Mouse (Mus musculus) lung, adult 2 months (tissue): ENCODE measurements at regions not wholly inside any gene's neighbourhood (a gene's known extent, or its start where the extent isn't known, plus 50 kb on each side); places are given as distances from the start of the nearest gene placed in this dataset.

ENCODE experiments used
- DNase-seq: peaks from one replicate; pipeline ENCODE4 v3.0.0; 2022
- H3K4me1 ChIP-seq: fragments of 200-500 bp; 2 replicates; pipeline ENCODE4 v1.6.1; 2011; ENCODE audit warnings: low read length; ENCODE audit not compliant: control insufficient read depth, insufficient read depth
- H3K4me3 ChIP-seq: fragments of 200-500 bp; replicated peaks from 2 replicates; pipeline ENCODE3; 2011; ENCODE audit warnings: low read depth, mild to moderate bottlenecking, control low read depth, low read length; ENCODE audit errors: extremely low read depth
- CTCF ChIP-seq: fragments of 200-500 bp; IDR thresholded peaks from 2 replicates; pipeline ENCODE4 v1.5.1; 2011; ENCODE audit warnings: mild to moderate bottlenecking, low read length, control low read depth; ENCODE audit not compliant: insufficient read depth
- POLR2A ChIP-seq: fragments of 200-500 bp; IDR thresholded peaks from 2 replicates; pipeline ENCODE4 v1.6.1; 2011; ENCODE audit warnings: low read depth, mild to moderate bottlenecking, control low read depth, low read length, borderline replicate concordance; ENCODE audit errors: extremely low read depth
- WGBS: fragments of 180-500 bp; shearing (Covaris S2); methylation state at CpG from one replicate; pipeline ENCODE4 v1.1.7; 2018; 5-methylcytosine and 5-hydroxymethylcytosine counted together

- H3K4me1 ChIP-seq, result no peaks in the 10 kb centered on the region
- TF ChIP-seq POLR2A, result no peak
- no peak for TF ChIP-seq CTCF
- H3K4me3 ChIP-seq, result no peak overlapping the region
- DNase-seq, result no peak
- WGBS, result 81% methylated on average over 4 of the region's 4 CpGs
Measured at GRCm38 (mm10) chr4:55134339-55134738, 189.5 kb downstream of the Zfp462 start.

DNA sequence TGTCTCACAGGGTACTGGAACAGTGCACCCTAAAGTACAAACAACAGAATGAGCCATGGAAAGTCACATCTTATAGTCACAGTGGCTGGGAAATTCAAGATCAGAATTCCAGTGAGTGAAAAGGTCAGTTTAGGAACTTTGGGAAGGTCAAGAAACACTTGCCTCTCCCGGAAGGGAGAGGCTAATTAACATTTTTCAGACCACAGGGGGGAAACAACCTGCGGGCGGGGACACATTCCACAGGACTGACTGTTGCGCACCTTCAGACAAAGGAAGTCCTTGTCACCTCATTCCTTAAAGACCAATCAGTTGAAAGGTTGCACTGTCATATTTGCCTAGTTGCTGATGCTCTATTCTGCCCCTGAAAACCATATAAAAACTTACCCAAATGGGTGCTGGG, 189.9 kb downstream of the Zfp462 start:
- no peak overlapping the region for H3K4me3 ChIP-seq
- H3K4me1 ChIP-seq, result no peaks in the 10 kb centered on the region
- WGBS, result 66% methylated on average over 4 of the region's 4 CpGs
- DNase-seq, result no peak
- no peak for TF ChIP-seq POLR2A
- no peak for TF ChIP-seq CTCF

- 51% methylated on average over 9 of the region's 9 CpGs for WGBS
- Histone ChIP-seq H3K4me1 (no peaks in the 10 kb centered on the region; the same call in 1 of the 2 replicates), H3K4me3 (no peak overlapping the region)
- no peak for DNase-seq
- TF ChIP-seq POLR2A (no peak), CTCF (no peak)
Measured at GRCm38 (mm10) chr4:55136283-55136682, 191.4 kb downstream of the Zfp462 start.

GRCm38 (mm10) chr4:55137781-55138394, 193.0 kb downstream of the Zfp462 start:
- 80% methylated on average over 2 of the region's 2 CpGs for WGBS
- Histone ChIP-seq H3K4me3 (no peak overlapping the region), H3K4me1 (no peaks in the 10 kb centered on the region; the same call in 1 of the 2 replicates)
- no peak for DNase-seq
- TF ChIP-seq CTCF (no peak), POLR2A (no peak)

GRCm38 (mm10) chr4:55141317-55141716, 196.5 kb downstream of the Zfp462 start:
- no peak for DNase-seq
- Histone ChIP-seq H3K4me1 (no peaks in the 10 kb centered on the region; the same call in 1 of the 2 replicates), H3K4me3 (no peak overlapping the region)
- no peak for TF ChIP-seq CTCF
- no peak for TF ChIP-seq POLR2A

DNA sequence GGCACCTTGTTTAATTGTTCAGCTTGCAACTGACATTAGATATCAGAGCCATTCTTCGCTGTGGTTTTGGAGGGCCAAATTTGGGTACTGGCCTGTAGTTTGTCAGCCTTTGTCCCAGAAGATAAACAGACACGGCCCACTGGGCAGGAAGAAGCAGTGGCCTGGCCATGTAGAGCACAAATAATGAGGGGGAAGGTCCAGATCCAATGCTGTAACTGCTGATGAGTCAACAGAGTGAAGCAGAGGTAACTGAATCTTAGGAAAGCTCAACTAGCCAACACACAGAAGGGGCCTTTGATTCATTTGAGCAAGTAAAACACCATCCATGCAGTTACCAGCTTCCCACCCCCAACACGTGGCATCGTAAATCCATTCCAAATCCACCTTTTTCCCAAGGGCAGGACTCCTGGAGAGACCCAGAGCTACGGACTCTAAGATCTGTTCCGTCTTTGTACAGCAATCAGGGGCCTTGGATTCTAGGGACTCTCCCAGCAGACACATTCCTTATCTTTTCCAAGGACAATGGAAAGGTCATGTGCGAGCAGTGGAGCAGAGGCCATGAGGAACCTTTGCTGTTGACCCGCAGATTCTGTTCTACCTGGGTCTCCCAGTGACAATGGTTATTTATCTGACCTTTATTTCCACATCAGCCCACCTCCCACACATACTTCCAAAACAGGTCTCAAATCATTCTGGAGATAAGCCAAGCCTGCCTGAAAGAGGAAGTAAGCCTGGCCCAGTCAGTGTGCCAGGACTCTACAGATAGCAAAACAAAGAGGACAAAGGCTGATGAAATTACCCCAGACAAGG, 197.3 kb downstream of the Zfp462 start:
- no peak overlapping the region for H3K4me3 ChIP-seq
- TF ChIP-seq CTCF, result no peak
- no peak for TF ChIP-seq POLR2A
- H3K4me1 ChIP-seq, result no peaks in the 10 kb centered on the region; the same call in 1 of the 2 replicates
- DNase-seq, result no peak
- 63% methylated on average over 8 of the region's 8 CpGs for WGBS

- no peak for TF ChIP-seq CTCF
- TF ChIP-seq POLR2A, result no peak
- no peaks in the 10 kb centered on the region; the same call in 1 of the 2 replicates for H3K4me1 ChIP-seq
- H3K4me3 ChIP-seq, result no peak overlapping the region
- no peak for DNase-seq
Measured at GRCm38 (mm10) chr4:55143400-55143799, 198.6 kb downstream of the Zfp462 start.

- no peak for DNase-seq
- H3K4me1 ChIP-seq, result no peaks in the 10 kb centered on the region; the same call in 1 of the 2 replicates
- 85% methylated on average over 1 of the region's 1 CpGs for WGBS
- no peak for TF ChIP-seq POLR2A
- no peak for TF ChIP-seq CTCF
- no peak overlapping the region for H3K4me3 ChIP-seq
Measured at GRCm38 (mm10) chr4:55144995-55145394, 200.1 kb downstream of the Zfp462 start.

DNA sequence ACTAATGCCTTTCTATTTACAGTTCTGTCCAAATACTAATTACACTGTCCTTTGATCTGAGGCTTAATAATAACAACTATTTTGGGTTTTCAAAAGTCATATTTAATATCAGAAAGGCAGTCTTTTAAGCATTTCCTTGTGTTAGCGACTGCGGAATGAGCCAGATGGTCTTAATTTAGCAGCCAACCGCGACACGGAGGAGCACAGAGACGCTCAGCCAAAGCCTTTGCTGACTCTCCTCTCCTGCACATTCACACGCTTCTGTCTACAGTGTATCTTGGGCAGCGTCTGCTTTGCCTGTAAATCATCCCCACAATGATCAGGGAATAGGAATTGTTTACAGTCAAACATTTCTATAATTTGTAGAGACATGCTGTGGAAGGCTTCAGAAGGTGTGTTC, 201.1 kb downstream of the Zfp462 start:
- WGBS, result 62% methylated on average over 8 of the region's 8 CpGs
- no peak for TF ChIP-seq CTCF
- no peak for TF ChIP-seq POLR2A
- DNase-seq, result no peak
- H3K4me3 ChIP-seq, result no peak overlapping the region
- no peaks in the 10 kb centered on the region; the same call in 1 of the 2 replicates for H3K4me1 ChIP-seq

- WGBS, result 83% methylated on average over 1 of the region's 1 CpGs
- no peak for DNase-seq
- Histone ChIP-seq H3K4me3 (no peak overlapping the region), H3K4me1 (no peaks in the 10 kb centered on the region)
- no peak for TF ChIP-seq CTCF
- no peak for TF ChIP-seq POLR2A
Measured at GRCm38 (mm10) chr4:55148380-55148779, 201.5 kb upstream of the Rad23b start.
